Mouse (Mus musculus) lung, adult 2 months (tissue): ENCODE measurements around the gene Pam16.

Experiments
- CTCF ChIP-seq: fragments of 200-500 bp; IDR thresholded peaks from 2 replicates; pipeline ENCODE4 v1.5.1; 2011; ENCODE audit warnings: mild to moderate bottlenecking, low read length, control low read depth; ENCODE audit not compliant: insufficient read depth
- POLR2A ChIP-seq: fragments of 200-500 bp; IDR thresholded peaks from 2 replicates; pipeline ENCODE4 v1.6.1; 2011; ENCODE audit warnings: low read depth, mild to moderate bottlenecking, control low read depth, low read length, borderline replicate concordance; ENCODE audit errors: extremely low read depth

GRCm38 (mm10) chr16:4570737-4571136 lies 54.1 kb downstream of the Pam16 start:
- TF ChIP-seq CTCF (no peak), POLR2A (no peak)
